Mouse (Mus musculus): ENCODE data around the gene Thap12. TPM values are rescaled to one million over a fixed set of nuclear protein-coding genes. Genes with fewer than 3 reads are reported as not detected.

The Thap12 gene
- total RNA-seq, 2 experiments from 2014 or later, result 10.4 to 16.8 TPM

GRCm38 (mm10) chr7:98694046-98694445, 8.9 kb upstream of the Thap12 start:
- no peak for ATAC-seq (replicated peaks; ENCODE audit: low FRiP score, poor library complexity, severe bottlenecking)

- no peak for ATAC-seq (replicated peaks; ENCODE audit: low FRiP score, poor library complexity, severe bottlenecking)
Observed at GRCm38 (mm10) chr7:98697496-98697895, 5.4 kb upstream of the Thap12 start.

GRCm38 (mm10) chr7:98698041-98698440, 4.9 kb upstream of the Thap12 start:
- ATAC-seq (replicated peaks; ENCODE audit: low FRiP score, poor library complexity, severe bottlenecking), result no peak

- ATAC-seq (replicated peaks; ENCODE audit: low FRiP score, poor library complexity, severe bottlenecking), result no peak
Observed at GRCm38 (mm10) chr7:98698590-98698989, 4.3 kb upstream of the Thap12 start.

GRCm38 (mm10) chr7:98701771-98702170, 1.1 kb upstream of the Thap12 start:
- ATAC-seq (replicated peaks; ENCODE audit: low FRiP score, poor library complexity, severe bottlenecking), result no peak

- ATAC-seq (replicated peaks; ENCODE audit: low FRiP score, poor library complexity, severe bottlenecking), result peak; percentile 20; the same call in 1 of the 2 replicates
Observed at GRCm38 (mm10) chr7:98703365-98703881, 520 bp downstream of the Thap12 start.

GRCm38 (mm10) chr7:98704276-98704675, 1.4 kb downstream of the Thap12 start:
- ATAC-seq (replicated peaks; ENCODE audit: low FRiP score, poor library complexity, severe bottlenecking), result no peak

GRCm38 (mm10) chr7:98713661-98714060, 10.8 kb downstream of the Thap12 start:
- ATAC-seq (replicated peaks; ENCODE audit: low FRiP score, poor library complexity, severe bottlenecking), result no peak

- no peak for ATAC-seq (replicated peaks; ENCODE audit: low FRiP score, poor library complexity, severe bottlenecking)
Observed at GRCm38 (mm10) chr7:98717438-98717837, 14.5 kb downstream of the Thap12 start.

GRCm38 (mm10) chr7:98719761-98720160, 16.9 kb downstream of the Thap12 start:
- ATAC-seq (replicated peaks; ENCODE audit: low FRiP score, poor library complexity, severe bottlenecking), result no peak

GRCm38 (mm10) chr7:98720731-98721130, 17.8 kb downstream of the Thap12 start:
- no peak for ATAC-seq (replicated peaks; ENCODE audit: low FRiP score, poor library complexity, severe bottlenecking)

- no peak for ATAC-seq (replicated peaks; ENCODE audit: low FRiP score, poor library complexity, severe bottlenecking)
Observed at GRCm38 (mm10) chr7:98721172-98721571, 18.3 kb downstream of the Thap12 start.

GRCm38 (mm10) chr7:98721623-98722022, 18.7 kb downstream of the Thap12 start:
- no peak for ATAC-seq (replicated peaks; ENCODE audit: low FRiP score, poor library complexity, severe bottlenecking)

GRCm38 (mm10) chr7:98725686-98726195, 22.8 kb downstream of the Thap12 start:
- ATAC-seq (replicated peaks; ENCODE audit: low FRiP score, poor library complexity, severe bottlenecking), result no peak

- ATAC-seq (replicated peaks; ENCODE audit: low FRiP score, poor library complexity, severe bottlenecking), result no peak
Observed at GRCm38 (mm10) chr7:98727986-98728385, 25.1 kb downstream of the Thap12 start.

- ATAC-seq (replicated peaks; ENCODE audit: low FRiP score, poor library complexity, severe bottlenecking), result no peak
Observed at GRCm38 (mm10) chr7:98728499-98728898, 25.6 kb downstream of the Thap12 start.

GRCm38 (mm10) chr7:98729661-98730271, 26.9 kb downstream of the Thap12 start:
- no peak for ATAC-seq (replicated peaks; ENCODE audit: low FRiP score, poor library complexity, severe bottlenecking)

GRCm38 (mm10) chr7:98733958-98734357, 31.1 kb downstream of the Thap12 start:
- ATAC-seq (replicated peaks; ENCODE audit: low FRiP score, poor library complexity, severe bottlenecking), result no peak

GRCm38 (mm10) chr7:98734876-98735275, 32.0 kb downstream of the Thap12 start:
- no peak for ATAC-seq (replicated peaks; ENCODE audit: low FRiP score, poor library complexity, severe bottlenecking)

GRCm38 (mm10) chr7:98736780-98737550, 34.1 kb downstream of the Thap12 start:
- no peak for ATAC-seq (replicated peaks; ENCODE audit: low FRiP score, poor library complexity, severe bottlenecking)

- no peak for ATAC-seq (replicated peaks; ENCODE audit: low FRiP score, poor library complexity, severe bottlenecking)
Observed at GRCm38 (mm10) chr7:98740363-98740762, 37.5 kb downstream of the Thap12 start.

Measured in erythroid progenitor cell, adult 5-6 weeks (primary cell).